Mouse (Mus musculus) thymus, adult 18-20 months (tissue): ENCODE measurements around the gene H2-Ke6.

Source experiments
- DNase-seq, 2 experiments: peaks; one replicate each; pipeline ENCODE4 v3.0.0; 2022; ENCODE audit warnings: mixed read lengths in 2 of 2

H2-Ke6 gene

DNA sequence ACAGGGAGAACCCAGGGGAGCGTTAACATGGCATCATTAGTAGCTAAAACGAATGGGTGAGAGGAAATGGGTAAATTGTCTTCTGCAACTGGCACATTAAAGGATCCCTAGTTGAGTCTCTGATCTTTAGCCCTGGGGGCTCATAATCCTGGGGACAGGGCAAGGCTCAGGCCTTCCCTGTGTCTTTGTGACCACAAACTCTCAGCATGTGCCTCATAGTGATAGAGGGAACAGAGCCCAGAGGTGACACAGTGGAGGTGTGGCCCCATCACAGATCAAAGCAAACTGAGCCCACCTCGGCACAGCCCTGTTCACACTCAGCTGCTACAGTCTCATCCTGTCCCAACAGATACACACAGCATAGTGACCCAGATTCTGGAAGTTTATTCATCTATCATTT is 32.2 kb downstream of the H2-Ke6 start:
- no peak for DNase-seq

DNA sequence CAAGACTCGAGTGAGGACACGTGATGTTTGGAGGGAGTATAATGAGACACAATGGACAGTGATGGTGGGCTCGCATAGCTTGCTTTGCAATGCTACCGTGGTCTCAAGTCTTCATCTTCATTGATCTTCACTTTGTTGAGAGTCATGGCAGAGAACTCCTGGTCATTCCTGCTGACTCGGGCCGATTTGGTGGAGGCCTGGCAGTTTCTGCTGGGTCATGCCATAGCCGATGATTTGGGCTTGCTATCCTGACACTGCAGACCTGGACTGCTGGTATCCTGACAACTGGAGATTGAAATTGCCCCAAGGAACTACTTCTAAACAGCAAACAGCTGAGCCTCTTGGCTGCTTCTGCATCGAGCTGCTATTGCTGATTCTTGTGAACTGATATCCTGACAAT is 32.9 kb downstream of the H2-Ke6 start:
- no peak for DNase-seq

DNA sequence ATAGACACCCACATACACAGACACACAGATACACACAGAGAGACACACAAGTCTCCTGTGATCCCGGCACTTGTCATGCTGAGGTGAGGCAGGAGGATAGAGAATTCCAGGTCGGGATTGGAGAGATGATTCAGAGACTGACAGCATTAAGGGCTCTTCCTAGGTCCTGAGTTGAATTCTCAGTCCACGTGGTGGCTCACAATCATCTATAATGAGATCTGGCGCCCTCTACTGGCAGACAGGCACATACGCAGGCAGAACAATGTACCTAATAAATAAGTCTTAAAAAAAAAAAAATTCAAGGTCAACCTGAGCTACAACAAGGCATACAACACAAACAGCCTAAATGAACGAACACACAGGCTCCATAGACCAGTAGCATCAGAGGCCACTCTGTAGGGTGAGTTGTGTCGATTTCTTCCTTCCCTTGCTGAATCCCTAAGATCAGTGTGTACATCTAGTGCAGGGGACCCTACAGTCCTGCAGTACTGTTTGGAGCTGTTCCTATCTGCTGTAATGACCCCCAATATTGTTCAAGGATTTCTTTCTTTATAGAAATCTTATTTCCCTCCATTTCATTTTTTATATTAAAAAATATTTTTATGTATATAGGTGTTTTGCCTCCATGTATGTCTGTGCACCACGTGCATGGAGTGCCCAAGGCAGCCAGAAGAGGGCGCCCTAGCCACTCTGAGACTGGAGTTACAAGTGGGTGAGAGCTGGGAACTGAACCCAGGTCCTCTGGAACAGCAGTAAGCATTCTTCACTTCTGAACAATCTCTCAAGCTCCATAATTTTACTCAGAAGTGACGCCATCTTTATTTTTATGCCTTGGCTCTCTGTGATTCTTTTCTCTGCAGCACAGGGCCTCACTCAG is 35.8 kb downstream of the H2-Ke6 start:
- no peak for DNase-seq

DNA sequence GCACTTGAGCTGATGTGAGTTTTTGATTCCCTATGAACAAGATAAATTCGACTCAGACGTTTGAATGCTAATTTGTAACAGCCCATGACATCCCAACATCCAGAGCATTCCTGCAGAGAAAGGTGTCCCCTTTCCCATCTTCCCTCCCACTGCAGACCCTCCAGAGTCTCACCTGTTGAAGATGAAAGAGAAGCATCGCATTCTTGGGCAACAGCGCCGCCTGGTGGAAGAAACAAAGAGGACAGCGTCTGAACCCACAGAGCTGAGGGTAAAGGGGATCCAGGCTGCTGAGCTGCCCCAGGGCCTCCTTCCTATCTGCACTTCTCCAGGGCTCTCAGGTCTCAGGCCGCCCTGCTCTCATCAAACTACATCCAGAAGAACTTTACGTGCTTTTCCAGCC is 45.7 kb downstream of the H2-Ke6 start:
- peak in 1 of 2 experiments; percentile 63 for DNase-seq

DNA sequence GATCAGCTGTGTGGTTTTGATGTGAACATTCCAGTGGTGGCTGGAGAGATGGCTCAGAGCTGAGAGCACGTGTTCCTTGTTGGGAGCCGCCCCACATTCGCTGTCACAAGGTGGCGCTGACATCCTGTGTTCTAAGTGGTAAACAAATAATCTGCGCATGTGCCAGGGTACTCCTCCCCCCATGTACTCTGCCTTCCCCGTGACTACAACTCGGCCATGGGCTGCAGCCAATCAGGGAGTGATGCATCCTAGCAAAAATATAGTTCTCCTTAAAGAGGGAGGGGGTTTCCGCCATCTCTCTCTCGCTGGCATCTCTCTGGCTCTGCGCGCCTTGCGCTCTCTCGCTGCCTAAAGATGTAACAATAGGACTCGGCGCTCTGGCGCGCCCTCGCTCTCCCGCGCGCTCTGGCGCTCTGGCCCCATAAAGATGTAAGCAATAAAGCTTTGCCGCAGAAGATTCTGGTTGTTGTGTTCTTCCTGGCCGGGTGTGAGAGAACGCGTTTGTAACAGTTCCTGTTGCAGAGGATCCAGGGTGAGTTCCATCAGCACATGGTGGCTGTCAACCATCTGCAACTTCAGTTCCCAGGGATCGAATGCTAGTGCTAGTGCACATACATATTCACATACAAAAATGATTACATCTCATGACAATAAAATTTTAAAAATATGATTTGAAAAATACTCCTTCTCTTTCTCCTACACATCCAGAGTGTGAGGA is 46.5 kb downstream of the H2-Ke6 start:
- peak; percentile 77 to 88 for DNase-seq

DNA sequence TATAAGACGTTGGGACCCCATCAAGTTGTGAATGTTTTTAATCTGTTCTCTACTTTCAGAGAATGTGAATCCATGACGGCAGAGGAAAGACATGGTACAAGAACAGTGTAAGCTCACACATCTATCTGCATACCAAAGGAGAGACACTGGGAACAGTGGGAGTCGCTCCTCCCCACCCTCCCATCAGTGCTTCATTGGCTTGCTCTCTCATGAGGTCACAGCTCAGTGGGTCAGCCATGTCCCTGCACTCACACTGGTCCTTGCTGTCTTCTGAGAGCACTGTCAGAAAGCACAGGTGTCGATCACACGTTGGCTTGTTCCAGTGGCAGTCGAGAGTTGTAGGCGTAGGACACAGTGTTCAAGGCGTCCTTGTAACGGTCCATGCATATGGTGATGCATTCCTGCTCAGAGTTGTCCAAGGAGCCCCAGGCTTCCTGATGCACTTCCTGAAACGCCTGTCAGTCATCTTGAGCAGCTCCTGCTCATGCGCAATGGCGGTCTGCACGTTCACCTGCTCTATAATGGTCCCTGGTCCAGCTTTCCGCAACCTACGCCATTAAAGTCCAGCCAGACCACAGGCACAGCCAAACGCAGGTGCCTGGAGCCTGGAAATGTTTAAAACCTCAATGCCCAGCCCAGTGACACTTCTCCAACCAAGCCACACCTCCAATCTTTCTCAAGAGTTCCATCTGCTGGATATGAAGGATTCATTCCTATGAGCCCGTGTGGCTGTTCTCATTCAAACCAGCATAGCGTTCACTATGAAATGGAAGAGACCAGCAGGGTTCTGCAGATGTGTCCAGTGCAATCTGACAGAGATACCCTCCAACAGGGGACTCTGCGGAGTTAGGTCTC is 47.5 kb downstream of the H2-Ke6 start:
- DNase-seq: no peak

DNA sequence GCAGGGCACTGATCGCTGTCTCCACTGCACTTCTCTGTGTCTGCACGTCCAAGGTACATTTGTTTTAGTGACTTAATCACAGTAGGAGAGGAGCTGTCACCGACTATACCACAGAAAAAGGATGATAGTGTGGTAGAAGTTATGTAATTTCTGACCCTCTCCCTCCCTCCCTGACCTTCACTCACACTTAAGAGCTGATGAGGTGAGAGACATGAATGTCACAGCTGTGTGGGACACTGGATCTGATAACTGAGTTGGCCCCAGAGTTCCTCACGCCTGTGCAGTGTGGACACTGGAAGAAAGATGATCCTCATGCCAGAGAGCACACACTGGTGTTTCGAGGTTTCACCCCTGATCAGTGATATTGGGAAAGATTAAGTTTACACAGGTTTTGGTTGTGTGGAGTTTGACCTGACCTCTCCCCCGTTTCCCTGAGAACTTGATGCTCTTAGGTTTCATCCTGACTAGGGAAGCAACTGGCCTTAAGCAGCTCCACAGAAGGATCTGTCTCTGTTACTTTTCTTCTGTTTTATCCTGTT is 48.3 kb downstream of the H2-Ke6 start:
- no peak for DNase-seq

DNA sequence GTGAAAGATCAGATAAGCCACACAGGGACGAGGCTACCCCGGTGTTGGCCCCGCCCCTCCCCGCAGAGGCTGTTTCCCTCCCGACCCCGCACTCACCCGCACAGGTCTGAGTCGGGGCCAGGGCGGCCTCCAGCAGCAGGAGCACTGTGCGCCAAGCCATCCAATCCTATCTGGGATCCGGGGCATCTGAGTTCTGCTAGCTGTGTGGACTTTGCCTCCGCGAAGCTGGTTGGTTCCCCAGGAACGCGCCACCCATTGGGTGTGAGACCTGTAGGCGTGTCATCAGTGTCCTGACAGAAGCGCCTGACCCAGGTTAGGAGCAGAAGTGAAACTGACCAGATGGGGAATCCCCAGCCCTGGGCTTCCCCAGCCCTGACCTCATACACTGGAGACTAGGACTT is 49.2 kb downstream of the H2-Ke6 start:
- peak; percentile 60 to 73 for DNase-seq

DNA sequence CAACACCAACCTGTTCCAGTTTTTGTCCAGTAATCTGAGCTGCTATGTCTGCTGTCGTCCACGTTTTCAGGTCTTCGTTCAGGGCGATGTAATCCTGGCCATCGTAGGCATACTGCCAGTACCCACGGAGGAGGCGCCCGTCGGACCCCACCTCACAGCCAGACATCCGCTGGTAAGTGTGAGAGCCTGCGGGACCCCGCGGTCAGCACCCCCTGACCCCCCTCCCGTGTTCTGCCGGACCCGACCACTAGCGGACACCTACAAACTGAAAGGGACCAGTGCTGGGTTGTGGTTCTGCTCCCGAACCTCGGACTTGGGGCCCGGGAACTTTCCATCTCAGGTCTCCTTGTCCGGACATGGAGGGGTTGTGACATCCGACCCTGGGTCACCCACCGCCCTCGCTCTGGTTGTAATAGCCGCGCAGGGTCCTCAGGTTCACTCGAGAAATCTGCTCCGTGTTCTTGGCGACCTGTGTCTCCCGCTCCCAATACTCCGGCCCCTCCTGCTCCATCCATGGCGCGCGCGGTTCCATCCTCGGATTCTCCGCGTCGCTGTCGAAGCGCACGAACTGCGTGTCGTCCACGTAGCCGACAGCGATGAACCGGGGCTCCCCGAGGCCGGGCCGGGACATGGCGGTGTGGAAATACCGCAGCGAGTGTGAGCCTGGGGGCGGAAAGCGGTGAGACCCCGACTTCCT is 49.9 kb downstream of the H2-Ke6 start:
- no peak for DNase-seq
